ENCODE assay signal across 26 mouse cellular contexts in genomic region chr4:131340993-131341695, GRCm38 (mm10).
DNase-seq lines count a peak whose midpoint lies in the region; ATAC-seq and TF ChIP-seq lines count a peak whose summit lies in the region.
"Had no signal": no experiment of that assay in that cellular context is flagged by ENCODE, and none has a peak within 500 bp of the region (broad histone marks: within the 10 kb centered on the region; RNA-seq: fewer than 3 reads in every experiment).

No protein-coding gene starts in this region.

- no peak for TF ChIP-seq POLR2A in brain, embryonic 14.5 days (IDR thresholded peaks at IDR 0.05; ENCODE audit: borderline replicate concordance, extremely low read depth, insufficient read depth, insufficient read length, poor library complexity, severe bottlenecking)

- peaks cover 1% of the 10 kb centered on the region; the same call in 1 of the 2 replicates for H3K27me3 ChIP-seq in forebrain, embryonic 12.5 days
- no peaks in the 10 kb centered on the region for H3K27me3 ChIP-seq in forebrain, embryonic 15.5 days
- no peaks in the 10 kb centered on the region for H3K27me3 ChIP-seq in midbrain, embryonic 16.5 days (ENCODE audit: control insufficient read depth, insufficient read depth, low read depth, low read length)
- H3K27me3 ChIP-seq: liver, embryonic 13.5 days; neural tube, embryonic 12.5 days had no signal

- peak overlapping the region; percentile 29; the same call in 1 of the 2 replicates for H3K9ac ChIP-seq in forebrain, embryonic 12.5 days
- H3K9ac ChIP-seq in forebrain, embryonic 15.5 days (replicated peaks): no peak overlapping the region
- H3K9ac ChIP-seq in midbrain, embryonic 16.5 days (ENCODE audit: low read depth, low read length): 0 out of 2 replicates have a peak overlapping the region, but pooled peaks have one; percentile 10
- H3K9ac ChIP-seq: heart, embryonic 15.5 days; limb, embryonic 12.5 days; liver, embryonic 13.5 days; lung, embryonic 15.5 days; neural tube, embryonic 12.5 days had no signal

- no peak overlapping the region for H3K4me2 ChIP-seq in forebrain, embryonic 12.5 days
- H3K4me2 ChIP-seq in forebrain, embryonic 15.5 days (replicated peaks): no peak overlapping the region
- no peak overlapping the region for H3K4me2 ChIP-seq in midbrain, embryonic 16.5 days (ENCODE audit: low read length)
- H3K4me2 ChIP-seq: heart, embryonic 15.5 days; limb, embryonic 12.5 days; liver, embryonic 13.5 days; lung, embryonic 15.5 days; neural tube, embryonic 12.5 days had no signal

- no peaks in the 10 kb centered on the region for H3K36me3 ChIP-seq in forebrain, embryonic 12.5 days (replicated peaks)
- no peaks in the 10 kb centered on the region for H3K36me3 ChIP-seq in forebrain, embryonic 15.5 days
- no peaks in the 10 kb centered on the region for H3K36me3 ChIP-seq in midbrain, embryonic 16.5 days (ENCODE audit: control insufficient read depth, insufficient read depth, low read length)
- H3K36me3 ChIP-seq: G1E; heart, embryonic 15.5 days; limb, embryonic 12.5 days; liver, embryonic 13.5 days; lung, embryonic 15.5 days; neural tube, embryonic 12.5 days had no signal

- peaks cover 13% of the 10 kb centered on the region for H3K4me1 ChIP-seq in forebrain, embryonic 12.5 days
- H3K4me1 ChIP-seq in forebrain, embryonic 15.5 days: peaks cover 9% of the 10 kb centered on the region
- peaks cover 7% of the 10 kb centered on the region for H3K4me1 ChIP-seq in midbrain, embryonic 16.5 days (ENCODE audit: control insufficient read depth, insufficient read depth, low read length)
- H3K4me1 ChIP-seq: heart, embryonic 15.5 days; limb, embryonic 12.5 days; liver, embryonic 13.5 days; lung, embryonic 15.5 days had no signal

- WGBS in forebrain, embryonic 12.5 days: 23% methylated on average over 9 of the region's 9 CpGs
- 17% methylated on average over 9 of the region's 9 CpGs for WGBS in forebrain, embryonic 15.5 days
- WGBS in midbrain, embryonic 16.5 days: 19% methylated on average over 9 of the region's 9 CpGs

- no peak overlapping the region for H3K4me3 ChIP-seq in forebrain, embryonic 12.5 days (replicated peaks)
- no peak overlapping the region for H3K4me3 ChIP-seq in forebrain, embryonic 15.5 days
- H3K4me3 ChIP-seq in midbrain, embryonic 16.5 days (ENCODE audit: low read depth, low read length): no peak overlapping the region
- H3K4me3 ChIP-seq: erythroblast, embryonic 14.5 days; heart, embryonic 15.5 days; left cerebral cortex, adult 2 months; limb, embryonic 12.5 days; liver, embryonic 13.5 days; lung, embryonic 15.5 days; neural tube, embryonic 12.5 days had no signal

- ATAC-seq in forebrain, embryonic 12.5 days (ENCODE audit: low FRiP score): peak; percentile 30; the same call in 1 of the 2 replicates
- ATAC-seq in forebrain, embryonic 15.5 days (replicated peaks): no peak
- ATAC-seq in midbrain, embryonic 16.5 days: peak; percentile 36; the same call in 1 of the 2 replicates
- no peak for ATAC-seq in CD4-positive, CD25-positive, alpha-beta regulatory T cell, adult 4 months
- ATAC-seq: activated CD4-positive, CD25-positive, alpha-beta regulatory T cell, adult 4 months; intestine, embryonic 16.5 days had no signal

- no peaks in the 10 kb centered on the region for H3K9me3 ChIP-seq in forebrain, embryonic 12.5 days
- no peaks in the 10 kb centered on the region for H3K9me3 ChIP-seq in forebrain, embryonic 15.5 days
- H3K9me3 ChIP-seq in midbrain, embryonic 16.5 days (replicated peaks; ENCODE audit: control insufficient read depth, low read length, poor library complexity, severe bottlenecking): no peaks in the 10 kb centered on the region
- H3K9me3 ChIP-seq: G1E; heart, embryonic 15.5 days; limb, embryonic 12.5 days; liver, embryonic 13.5 days; lung, embryonic 15.5 days; neural tube, embryonic 12.5 days had no signal

- peak; percentile 76 for DNase-seq in brain, embryonic 14.5 days (ENCODE audit: low read depth)
- peak; percentile 12 for DNase-seq in mesoderm, embryonic 11.5 days (ENCODE audit: low read depth, low spot score)
- no peak for DNase-seq in yolk sac, embryonic 10.5 days (ENCODE audit: low spot score)
- DNase-seq in heart, adult 11 months: no peak
- DNase-seq: adrenal gland, postnatal 25 days; cerebellum, adult 2 months; gastrocnemius, postnatal 14 days; heart, postnatal 4 days; kidney, postnatal 36 days; liver, embryonic 13.5 days; right cerebral cortex, postnatal 25 days; thymus, adult 18-20 months had no signal

- H3K27ac ChIP-seq in forebrain, embryonic 12.5 days: peak overlapping the region; percentile 36; the same call in 1 of the 2 replicates
- H3K27ac ChIP-seq in forebrain, embryonic 15.5 days (replicated peaks): no peak overlapping the region
- H3K27ac ChIP-seq in midbrain, embryonic 16.5 days (ENCODE audit: low read length): no peak overlapping the region
- H3K27ac ChIP-seq: heart, embryonic 15.5 days; left cerebral cortex, adult 2 months; limb, embryonic 12.5 days; liver, embryonic 13.5 days; lung, embryonic 15.5 days; macrophage; neural tube, embryonic 12.5 days had no signal

- TF ChIP-seq CTCF in brain, embryonic 14.5 days (IDR thresholded peaks at IDR 0.05; ENCODE audit: borderline replicate concordance, extremely low read depth, insufficient read depth, insufficient read length): no peak

Comparison
In these comparisons a context has a peak if more than half of its experiments do, and no peak if none do; other contexts are left out.
1. ATAC-seq: peak in forebrain, embryonic 12.5 days (single experiment) and midbrain, embryonic 16.5 days (single experiment); none in forebrain, embryonic 15.5 days (single experiment) and CD4-positive, CD25-positive, alpha-beta regulatory T cell, adult 4 months (single experiment).
2. DNase-seq: peak in brain, embryonic 14.5 days (single experiment) and mesoderm, embryonic 11.5 days (single experiment); none in yolk sac, embryonic 10.5 days (single experiment) and heart, adult 11 months (single experiment).